8 mouse cellular contexts compared by ENCODE assay signal in the genomic region with DNA sequence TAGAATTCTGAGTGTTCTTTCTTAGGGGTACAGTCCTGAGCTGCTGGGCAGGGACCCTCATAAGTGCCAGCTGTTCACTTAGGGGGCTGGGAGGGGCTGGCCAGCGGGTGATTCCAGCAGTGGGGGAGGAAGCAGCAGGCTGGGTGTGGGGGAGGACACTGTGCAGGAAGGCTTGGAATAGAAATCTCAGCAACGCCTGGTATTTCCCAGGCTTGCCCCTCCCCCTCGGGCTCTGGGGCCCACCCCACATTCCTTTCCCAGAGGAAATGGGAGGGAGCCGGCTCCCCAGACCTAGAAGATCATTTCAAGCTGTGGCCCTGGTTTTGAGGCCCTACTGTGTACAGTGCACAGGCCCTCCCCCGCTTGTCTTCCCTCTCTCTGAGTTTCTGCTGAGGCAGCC. TPM values are rescaled to one million over a fixed set of nuclear protein-coding genes. Genes with fewer than 3 reads are reported as not detected.
DNase-seq lines count a peak whose midpoint lies in the region; ATAC-seq lines count a peak whose summit lies in the region.

No protein-coding gene starts in this region.

- DNase-seq in spleen, adult 18-20 months = peak; percentile 26 to 40
- no peak for DNase-seq in spleen, postnatal 14 days (ENCODE audit: low spot score in 2 of 2)
- DNase-seq in heart, postnatal 36 days = peak; percentile 80
- DNase-seq in ovary, postnatal 14 days (ENCODE audit: low spot score) = peak; percentile 62
- no peak for DNase-seq in frontal cortex, postnatal 10 days (ENCODE audit: low spot score in 2 of 2)

- no peaks in the 10 kb centered on the region; the same call in 1 of the 2 replicates for H3K36me3 ChIP-seq in embryonic facial prominence, embryonic 13.5 days
- no peaks in the 10 kb centered on the region for H3K36me3 ChIP-seq in limb, embryonic 13.5 days

- WGBS in embryonic facial prominence, embryonic 13.5 days = 7% methylated on average over 5 of the region's 5 CpGs
- WGBS in limb, embryonic 13.5 days = 10% methylated on average over 5 of the region's 5 CpGs

- H3K4me2 ChIP-seq in embryonic facial prominence, embryonic 13.5 days = peak overlapping the region; percentile 34
- peak overlapping the region; percentile 36; the same call in 1 of the 2 replicates for H3K4me2 ChIP-seq in limb, embryonic 13.5 days (replicated peaks)

- no peaks in the 10 kb centered on the region for H3K27me3 ChIP-seq in embryonic facial prominence, embryonic 13.5 days
- peaks cover 20% of the 10 kb centered on the region for H3K27me3 ChIP-seq in limb, embryonic 13.5 days

- no peak for ATAC-seq in embryonic facial prominence, embryonic 13.5 days (ENCODE audit: insufficient number of reproducible peaks, insufficient read depth, low FRiP score, low TSS enrichment, low read depth)
- 0 out of 2 replicates have a peak, but pooled peaks have one; percentile 29 for ATAC-seq in limb, embryonic 13.5 days (ENCODE audit: low FRiP score, low read depth)
- ATAC-seq in monocyte, adult 5-6 weeks (replicated peaks; ENCODE audit: insufficient number of reproducible peaks, low FRiP score, low TSS enrichment, poor library complexity, severe bottlenecking) = no peak

- peak overlapping the region; percentile 84 for H3K27ac ChIP-seq in embryonic facial prominence, embryonic 13.5 days
- peak overlapping the region; percentile 72 for H3K27ac ChIP-seq in limb, embryonic 13.5 days

- no peaks in the 10 kb centered on the region for H3K9me3 ChIP-seq in embryonic facial prominence, embryonic 13.5 days
- H3K9me3 ChIP-seq in limb, embryonic 13.5 days = no peaks in the 10 kb centered on the region

- peaks cover 83% of the 10 kb centered on the region for H3K4me1 ChIP-seq in embryonic facial prominence, embryonic 13.5 days
- H3K4me1 ChIP-seq in limb, embryonic 13.5 days = peaks cover 84% of the 10 kb centered on the region

- peak overlapping the region; percentile 44 for H3K9ac ChIP-seq in embryonic facial prominence, embryonic 13.5 days
- 0 out of 2 replicates have a peak overlapping the region, but pooled peaks have one; percentile 19 for H3K9ac ChIP-seq in limb, embryonic 13.5 days

- intact Hi-C loops in heart, postnatal 36 days (cut with DNase I) = no loop called here

- no peak overlapping the region for H3K4me3 ChIP-seq in embryonic facial prominence, embryonic 13.5 days
- no peak overlapping the region for H3K4me3 ChIP-seq in limb, embryonic 13.5 days

RNA-seq across cellular contexts. Expression of a gene that starts 22.4 kb away (rescaled TPM):
- polyA plus RNA-seq in embryonic facial prominence, embryonic 13.5 days (2015; fragmentation: Nextera tagmentation; extraction: Ambion mirVana) = 7.7 and 8.4 TPM in 2 replicates
- 10 to 100 TPM; 16.0 to 18.0 TPM for total RNA-seq in heart, postnatal 36 days (2021)
- polyA plus RNA-seq in limb, embryonic 13.5 days (2015; fragmentation: Nextera tagmentation; extraction: Ambion mirVana) = 6.7 and 7.2 TPM in 2 replicates
- total RNA-seq in monocyte, adult 5-6 weeks (2017) = 4.7 to 5.8 TPM (median 5.0 TPM) in 3 replicates

Comparison
In these comparisons a context has a peak if more than half of its experiments do, and no peak if none do; other contexts are left out.
1. DNase-seq: peak in spleen, adult 18-20 months (2 of 2), heart, postnatal 36 days (2 of 2) and ovary, postnatal 14 days (single experiment); none in spleen, postnatal 14 days (0 of 2) and frontal cortex, postnatal 10 days (0 of 2).